Mouse (Mus musculus) brain, embryonic 18.5 days (tissue): ENCODE data around the gene Hspa1l.
"Not testable (repeated sequence)": the region's sequence is repeated elsewhere in the genome, so short reads cannot be mapped to it uniquely, and the experiment has no call there.

Experiments used
- DNase-seq: peaks from one replicate; pipeline ENCODE4 v3.0.0-alpha.2; 2012; ENCODE audit warnings: low read depth, low spot score

Gene Hspa1l

DNA sequence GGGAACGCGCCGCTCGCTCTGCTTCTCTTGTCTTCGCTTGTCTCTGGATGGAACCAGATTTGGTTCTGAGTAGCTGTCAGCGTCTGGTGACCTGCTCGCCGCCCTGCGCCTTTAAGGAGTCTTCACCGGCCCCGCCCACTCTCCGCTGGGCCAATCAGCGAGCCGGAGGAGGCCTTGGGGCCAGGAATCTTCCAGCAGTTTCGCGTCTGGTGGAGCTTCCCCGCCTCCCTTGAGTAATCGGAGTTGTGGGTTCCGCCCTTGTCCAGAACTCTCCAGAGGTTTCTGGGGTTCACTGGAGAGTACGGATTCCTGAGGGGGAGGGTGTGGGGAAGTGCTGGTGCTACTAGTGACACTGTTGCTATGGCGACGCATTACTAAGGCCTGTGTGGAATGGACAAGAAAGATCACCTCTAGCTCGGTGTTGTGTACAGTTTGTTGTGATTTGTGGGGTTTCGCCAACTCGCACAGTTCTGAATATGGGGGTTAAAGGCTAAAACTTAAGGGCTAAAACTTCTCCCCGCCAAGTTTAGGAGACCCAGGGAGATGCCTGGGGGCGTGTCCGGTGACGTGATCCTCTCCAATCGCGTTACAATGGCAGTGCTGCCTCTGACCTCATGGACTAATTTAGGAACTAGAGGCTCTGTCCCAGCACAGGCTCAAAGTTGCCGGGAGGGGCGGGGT lies at the start of gene Hspa1l, which contains the start of gene Hspa1a:
TSS of gene Hspa1l (plus strand) at position 635 of the 681 bp plus-strand sequence.
TSS of gene Hspa1a (minus strand) at position 88 of the 681 bp plus-strand sequence.
- DNase-seq, result not testable (repeated sequence)

DNA sequence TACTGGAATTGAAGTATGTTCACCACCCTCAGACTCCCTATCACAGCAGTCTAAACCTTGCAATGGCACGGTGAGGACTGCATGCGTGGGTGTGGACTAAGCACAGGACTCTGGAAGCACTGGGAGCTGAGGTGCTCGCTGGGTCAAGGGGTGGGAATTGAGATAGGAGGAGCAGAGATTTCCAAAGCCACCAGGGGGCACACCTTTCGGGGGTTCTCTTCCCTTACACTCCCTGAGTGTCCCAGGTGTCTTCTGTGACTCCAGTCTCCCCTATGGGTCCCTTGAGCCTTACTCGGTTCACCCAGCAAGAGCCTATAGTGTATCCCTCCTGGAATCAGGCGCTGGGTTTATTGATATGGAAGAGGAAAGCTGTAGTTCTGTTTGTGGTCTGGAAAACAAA lies 49.6 kb upstream of the Hspa1l start:
- DNase-seq, result no peak

DNA sequence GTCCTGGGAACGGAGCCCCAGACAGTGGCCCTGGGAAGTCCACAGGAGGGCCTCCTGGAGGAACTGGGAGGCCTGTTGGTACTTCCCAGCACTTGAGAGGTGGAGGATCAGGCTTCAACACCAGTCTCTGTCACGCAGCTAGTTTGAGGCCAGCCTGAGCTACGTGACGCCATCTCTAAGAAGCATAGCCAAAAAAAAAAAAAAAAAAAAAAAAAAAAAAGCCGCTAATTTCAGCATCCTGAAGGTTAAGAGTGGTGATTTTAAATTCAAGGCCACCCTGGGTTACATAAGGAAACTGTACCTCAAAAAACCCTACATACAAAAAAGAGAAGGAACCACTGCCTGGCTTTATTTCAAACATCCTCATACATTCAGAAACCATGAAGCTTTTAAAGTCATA lies 48.2 kb upstream of the Hspa1l start:
- DNase-seq, result no peak

DNA sequence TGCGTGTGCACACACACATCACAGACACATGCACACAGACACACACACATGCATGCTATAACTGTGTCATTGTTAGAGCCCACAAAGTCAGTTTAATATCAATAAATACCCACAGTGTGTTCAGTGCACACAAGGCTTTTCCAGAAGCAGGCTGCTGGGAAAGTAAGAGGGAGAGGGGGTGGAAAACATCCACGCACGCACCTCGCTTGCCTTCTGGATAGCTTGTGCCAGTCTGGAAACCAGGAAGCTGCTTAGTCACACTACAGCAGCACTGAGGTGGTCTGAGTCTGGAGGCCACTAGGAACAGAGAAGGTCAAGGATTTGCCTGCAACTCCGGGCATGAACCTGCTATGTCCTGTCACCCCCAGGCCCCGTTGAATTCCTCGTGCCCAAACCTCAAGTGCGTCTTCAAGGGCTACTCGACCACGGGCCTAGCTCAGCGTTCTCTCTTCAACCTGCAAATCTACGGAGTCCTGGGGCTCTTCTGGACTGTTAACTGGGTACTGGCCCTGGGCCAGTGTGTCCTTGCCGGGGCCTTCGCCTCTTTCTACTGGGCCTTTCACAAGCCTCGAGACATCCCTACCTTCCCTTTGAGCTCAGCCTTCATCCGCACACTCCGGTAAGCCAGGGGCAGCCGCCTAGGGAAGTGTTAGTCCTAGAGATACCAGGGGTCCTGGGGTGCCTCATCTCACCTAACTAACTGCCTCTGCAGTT lies 45.0 kb upstream of the Hspa1l start:
- no peak for DNase-seq

DNA sequence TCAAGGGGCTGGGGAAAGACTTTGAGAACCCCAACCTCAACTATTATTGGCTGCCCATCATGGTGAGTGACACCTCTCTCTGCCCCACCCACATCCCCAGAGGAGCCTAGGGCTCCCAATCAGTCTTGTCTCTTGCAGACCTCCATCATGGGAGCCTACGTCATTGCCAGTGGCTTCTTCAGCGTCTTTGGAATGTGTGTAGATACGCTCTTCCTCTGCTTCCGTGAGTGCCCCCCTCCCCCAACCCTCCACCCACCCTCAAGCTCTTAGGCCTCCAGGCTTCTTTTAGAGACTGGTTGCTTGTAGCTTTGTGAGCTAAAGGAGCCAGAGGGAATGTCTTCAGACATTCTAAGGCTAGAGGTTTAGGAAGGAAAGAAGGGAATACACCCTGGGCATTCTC lies 43.7 kb upstream of the Hspa1l start:
- no peak for DNase-seq

DNA sequence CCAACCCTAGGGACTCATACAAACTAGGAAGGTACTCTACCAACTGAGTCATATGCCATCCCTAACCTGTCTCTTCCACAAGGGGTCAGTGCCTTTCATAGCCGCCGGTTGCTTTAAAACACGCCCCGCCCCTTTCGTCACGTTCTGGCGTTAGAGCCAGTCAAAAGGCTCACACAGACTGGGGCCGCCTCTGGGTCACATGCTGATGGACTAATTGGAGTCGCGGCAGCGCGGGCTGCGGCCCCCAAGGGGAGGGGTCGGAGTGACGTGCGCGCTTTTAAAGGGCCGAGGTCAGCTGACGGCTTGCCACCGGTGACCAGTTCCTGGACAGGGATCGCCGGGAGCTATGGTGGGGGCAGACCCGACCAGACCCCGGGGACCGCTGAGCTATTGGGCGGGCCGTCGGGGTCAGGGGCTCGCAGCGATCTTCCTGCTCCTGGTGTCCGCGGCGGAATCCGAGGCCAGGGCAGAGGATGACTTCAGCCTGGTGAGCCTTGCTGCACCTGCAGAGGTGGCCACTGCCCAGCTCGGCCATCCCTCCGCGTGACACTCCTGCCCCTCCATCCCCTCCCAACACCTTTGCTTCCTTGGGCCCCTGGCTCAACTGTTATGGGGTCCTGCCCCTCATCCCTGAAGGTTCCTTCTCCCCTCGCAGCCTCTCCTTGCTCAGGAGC lies 41.3 kb upstream of the Hspa1l start, which contains the start of gene Neu1:
TSS of gene Neu1 (plus strand) at position 193 of the 674 bp plus-strand sequence.
- peak; percentile 96 for DNase-seq

DNA sequence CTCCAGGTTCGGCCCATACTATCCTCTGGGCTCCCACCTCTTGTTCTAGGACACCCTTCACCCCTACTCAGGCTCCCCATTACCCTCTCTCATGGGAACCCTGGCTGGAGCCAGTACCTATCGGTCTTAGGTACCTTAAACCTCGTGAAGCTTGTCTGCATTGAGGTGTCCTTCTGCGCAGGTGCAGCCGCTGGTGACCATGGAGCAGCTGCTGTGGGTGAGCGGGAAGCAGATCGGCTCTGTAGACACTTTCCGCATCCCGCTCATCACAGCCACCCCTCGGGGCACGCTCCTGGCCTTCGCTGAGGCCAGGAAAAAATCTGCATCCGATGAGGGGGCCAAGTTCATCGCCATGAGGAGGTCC lies 40.8 kb upstream of the Hspa1l start:
- no peak for DNase-seq

DNA sequence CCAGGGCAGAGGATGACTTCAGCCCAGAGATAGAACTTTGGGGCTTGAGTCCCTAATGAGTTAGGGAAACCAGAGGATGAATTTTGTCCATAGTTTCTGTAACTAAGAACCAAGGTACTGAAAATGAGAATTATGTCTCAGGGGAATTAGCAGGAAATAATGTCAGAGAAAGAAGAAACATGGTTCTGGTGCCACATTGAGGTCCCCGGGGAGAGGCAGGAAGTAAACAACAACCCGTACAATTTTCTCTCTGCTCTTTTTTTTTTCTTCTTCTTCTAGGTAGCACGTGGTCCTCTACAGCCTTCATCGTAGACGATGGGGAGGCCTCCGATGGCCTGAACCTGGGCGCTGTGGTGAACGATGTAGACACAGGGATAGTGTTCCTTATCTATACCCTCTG lies 40.2 kb upstream of the Hspa1l start:
- no peak for DNase-seq

DNA sequence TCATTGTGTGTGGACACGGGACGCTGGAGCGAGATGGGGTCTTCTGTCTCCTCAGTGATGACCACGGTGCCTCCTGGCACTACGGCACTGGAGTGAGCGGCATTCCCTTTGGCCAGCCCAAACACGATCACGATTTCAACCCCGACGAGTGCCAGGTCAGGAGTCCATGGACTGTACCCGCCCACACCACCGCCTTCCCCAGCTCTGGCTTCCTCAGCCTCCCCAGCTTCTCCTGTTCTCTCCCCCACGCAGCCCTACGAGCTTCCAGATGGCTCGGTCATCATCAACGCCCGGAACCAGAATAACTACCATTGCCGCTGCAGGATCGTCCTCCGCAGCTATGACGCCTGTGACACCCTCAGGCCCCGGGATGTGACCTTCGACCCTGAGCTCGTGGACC lies 38.5 kb upstream of the Hspa1l start:
- DNase-seq, result no peak

DNA sequence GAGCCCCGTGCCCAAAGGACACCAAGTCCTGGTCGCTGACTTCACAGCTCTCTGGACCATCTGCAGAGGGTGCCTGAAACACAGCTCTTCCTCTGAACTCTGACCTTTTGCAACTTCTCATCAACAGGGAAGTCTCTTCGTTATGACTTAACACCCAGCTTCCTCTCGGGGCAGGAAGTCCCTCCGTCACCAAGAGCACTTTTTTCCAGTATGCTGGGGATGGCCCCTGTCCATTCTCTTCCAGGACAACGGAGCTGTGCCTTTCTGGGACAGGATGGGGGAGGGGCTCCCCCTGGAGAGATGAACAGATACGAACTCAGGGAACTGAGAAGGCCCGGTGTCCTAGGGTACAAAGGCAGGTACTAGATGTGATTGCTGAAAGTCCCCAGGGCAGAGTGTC lies 37.7 kb upstream of the Hspa1l start:
- no peak for DNase-seq

DNA sequence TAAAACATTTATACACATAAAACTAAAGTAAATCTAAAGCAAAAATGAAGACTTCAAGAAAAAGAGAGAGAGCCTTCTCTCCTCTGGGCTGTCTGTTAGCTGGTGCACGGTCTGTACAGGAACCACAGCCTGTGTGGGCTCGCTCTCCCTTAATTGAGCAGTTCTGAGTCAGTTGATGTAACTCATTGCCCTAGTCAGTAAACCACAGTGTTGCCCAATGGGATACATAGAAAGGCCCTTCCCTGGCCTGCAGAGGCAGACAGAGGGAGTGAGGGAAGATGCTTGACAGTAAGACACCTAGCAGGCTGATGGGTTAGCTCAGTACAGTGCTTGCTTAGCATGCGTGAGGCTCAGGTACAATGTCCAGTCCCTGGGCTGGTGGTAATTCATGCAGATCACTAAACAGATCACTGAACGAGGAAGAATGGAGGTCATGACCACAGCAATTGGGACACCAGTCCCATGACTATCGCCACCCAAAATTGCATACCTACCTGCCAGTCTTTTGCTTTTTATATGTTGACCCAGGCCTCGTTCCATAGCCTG lies 34.5 kb upstream of the Hspa1l start:
- DNase-seq, result no peak

DNA sequence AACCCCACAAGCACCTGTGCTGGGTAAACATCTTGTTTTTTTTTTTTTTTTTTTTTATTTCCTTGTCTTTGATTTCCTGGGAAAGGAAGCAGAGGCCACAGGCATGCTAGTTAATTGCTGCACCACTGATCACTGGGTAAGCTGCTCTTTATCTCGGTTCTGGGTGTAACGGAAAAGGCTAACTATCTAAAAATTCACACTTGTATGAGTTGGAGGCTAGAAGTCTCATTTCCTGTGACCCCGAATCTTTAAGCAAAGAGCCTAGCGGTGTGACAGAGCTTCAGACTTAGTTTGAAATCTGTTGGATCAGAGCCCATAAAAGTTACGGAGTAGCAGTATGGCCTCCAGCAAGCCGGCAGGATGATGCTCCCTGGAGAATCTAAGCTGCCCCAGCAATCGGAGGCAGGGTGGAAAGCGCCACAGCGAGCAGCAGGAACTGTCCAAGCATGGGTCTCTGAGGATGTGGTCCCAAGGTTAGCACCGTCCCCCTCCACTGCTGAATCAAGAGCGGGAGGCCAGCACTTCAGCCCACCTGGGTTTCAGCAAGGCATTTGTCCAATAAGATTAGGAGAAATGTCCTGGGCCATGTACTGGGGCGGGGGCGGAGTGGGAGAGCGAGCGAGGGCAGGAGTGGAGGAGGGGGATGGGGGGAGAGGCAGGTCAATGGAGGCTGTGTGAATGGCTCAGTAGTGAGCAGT lies 31.0 kb upstream of the Hspa1l start:
- no peak for DNase-seq

DNA sequence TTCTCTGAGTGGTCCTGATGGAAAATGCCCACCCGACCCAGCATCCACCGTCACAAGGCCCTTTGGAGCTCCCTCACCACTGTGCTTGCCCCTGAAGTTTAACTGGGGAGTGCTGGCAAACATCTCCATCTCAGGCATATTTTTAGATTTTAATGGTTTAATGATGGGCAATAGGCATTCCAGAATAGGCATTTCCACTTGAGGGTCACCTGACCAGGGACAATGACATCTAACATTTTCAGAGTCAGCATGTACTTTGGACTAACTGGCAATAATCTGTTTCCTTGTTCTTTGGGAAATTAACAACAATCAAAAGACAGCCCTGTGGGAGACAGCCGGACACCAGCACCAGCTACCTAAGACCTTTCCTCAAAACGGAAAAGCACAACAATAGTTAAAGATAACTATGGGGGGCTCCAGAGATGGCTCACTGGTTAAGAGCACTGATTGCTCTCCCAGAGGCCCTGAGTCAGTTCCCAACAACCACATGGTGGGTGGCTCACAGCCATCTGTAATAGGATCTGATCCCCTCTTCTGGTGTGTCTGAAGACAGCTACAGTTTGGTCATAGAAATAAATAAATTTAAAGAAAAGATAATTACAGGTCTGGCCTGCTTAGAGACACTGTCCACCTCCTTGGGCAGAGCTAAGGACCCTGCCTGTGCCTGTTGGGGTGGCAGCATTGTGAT lies 29.2 kb upstream of the Hspa1l start:
- DNase-seq, result no peak

DNA sequence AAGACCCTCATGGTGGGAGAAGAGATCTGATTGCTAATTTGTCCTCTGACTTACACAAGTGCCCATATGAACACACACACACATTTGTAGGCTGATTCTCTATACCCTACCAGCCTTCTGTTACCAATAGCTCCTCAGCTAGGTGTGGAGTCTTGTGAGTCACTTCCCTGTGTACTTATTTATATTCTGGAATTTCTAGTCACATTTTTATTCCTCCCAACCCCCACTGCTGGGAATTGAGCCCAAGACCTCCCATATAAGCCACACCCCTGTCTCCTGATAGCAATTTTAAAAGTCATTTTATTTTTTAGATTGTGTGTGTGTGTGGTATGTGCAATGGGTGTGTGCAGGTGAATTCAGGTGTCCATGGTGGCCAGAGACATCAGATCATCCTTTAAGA lies 28.1 kb upstream of the Hspa1l start:
- no peak for DNase-seq

DNA sequence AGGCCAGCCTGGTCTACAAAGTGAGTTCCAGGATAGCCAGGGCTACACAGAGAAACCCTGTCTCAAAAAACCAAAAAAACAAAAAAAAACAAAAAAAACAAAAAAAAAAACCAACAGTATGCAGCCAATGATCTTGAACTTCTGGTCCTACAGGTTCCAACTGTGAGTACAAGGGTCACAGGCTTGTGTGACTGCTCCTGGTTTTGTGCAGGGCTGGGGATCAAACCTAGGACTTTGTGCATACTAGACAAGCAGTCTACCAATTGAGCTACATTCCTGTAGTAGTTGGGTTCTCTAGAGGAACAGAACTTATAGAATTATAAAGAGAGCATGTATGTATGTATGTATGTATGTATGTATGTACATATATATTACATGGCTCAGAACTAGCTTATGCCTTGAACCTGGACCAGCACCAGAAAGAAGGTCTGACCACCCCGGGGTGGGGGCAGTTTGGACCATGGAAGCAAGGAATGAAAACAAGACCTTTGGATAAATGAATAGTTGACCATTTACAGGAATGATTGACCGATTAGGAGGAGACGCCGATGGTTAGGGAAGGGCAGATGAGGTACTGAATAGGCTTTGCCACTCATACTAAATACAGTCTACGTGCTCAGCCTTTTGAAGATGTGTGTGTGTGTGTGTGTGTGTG lies 25.9 kb upstream of the Hspa1l start:
- DNase-seq, result no peak

DNA sequence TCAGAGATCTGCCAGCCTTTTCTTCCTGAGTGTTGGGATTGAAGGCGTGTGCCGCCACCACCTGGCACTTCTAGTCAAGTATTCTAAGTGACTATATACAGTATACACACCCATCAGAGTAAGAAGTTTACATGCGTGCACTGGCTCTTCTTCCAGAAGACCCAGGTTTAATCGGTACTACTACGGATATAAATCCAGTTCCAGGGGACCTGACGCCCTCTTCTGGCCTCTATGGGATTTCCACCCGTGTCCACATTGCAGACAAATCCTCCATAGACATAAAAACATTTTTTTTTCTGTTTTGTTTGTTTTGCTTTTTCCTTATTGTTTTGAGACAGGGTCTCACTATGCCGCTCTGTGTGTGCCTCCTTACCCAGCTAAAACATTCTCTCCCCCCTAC lies 24.9 kb upstream of the Hspa1l start:
- DNase-seq, result no peak

DNA sequence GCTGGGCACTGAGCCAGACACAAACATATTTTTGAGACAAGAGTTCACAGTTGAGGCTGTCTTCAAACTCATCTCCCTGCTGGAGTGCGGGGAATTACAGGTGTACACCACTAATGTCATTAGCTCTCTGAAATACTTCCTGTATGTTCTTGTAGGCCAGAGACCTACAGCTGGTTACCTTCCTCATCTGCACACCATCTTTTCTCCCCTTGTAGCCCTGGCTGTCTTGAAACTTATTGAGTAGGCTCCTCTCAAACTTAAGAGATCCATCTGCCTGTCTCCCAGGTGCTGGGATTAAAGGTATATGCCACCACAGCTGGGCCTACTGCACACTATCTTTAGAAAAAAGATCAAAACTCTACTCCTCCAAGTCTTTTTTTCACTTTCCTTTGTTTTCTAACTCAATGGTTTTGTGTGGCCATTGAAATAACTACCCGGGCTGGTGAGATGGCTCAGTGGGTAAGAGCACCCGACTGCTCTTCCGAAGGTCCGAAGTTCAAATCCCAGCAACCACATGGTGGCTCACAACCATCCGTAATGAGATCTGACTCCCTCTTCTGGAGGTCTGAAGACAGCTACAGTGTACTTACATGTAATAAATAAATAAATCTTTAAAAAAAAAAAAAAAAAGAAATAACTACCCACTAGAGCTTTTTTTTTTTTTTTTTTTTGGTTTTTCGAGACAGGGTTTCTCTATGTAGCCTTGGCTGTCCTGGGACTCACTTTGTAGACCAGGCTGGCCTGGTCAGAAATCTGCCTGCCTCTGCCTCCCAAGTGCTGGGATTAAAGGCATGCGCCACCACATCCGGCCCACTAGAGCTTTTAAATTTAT lies 23.6 kb upstream of the Hspa1l start:
- DNase-seq, result not testable (repeated sequence)

DNA sequence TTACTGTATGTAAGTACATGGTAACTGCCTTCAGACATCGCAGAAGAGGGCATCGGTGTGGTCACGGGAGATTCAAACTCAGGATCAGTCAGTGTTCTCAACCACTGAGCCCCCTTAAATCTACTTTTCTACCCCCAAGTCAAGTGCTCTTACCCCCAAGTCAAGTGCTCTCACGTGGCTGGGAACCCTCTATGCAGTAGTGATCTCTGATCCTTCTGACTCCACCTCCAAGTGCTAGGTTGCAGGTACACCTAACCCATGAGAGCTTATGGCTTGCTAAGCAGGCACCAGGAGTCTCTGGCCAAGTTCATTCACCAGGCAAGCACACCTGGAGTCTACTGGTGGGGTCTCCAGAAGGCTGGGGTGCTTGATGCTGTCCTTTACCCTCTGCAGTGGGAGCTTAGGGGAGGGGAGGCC lies 22.9 kb upstream of the Hspa1l start:
- DNase-seq, result no peak

DNA sequence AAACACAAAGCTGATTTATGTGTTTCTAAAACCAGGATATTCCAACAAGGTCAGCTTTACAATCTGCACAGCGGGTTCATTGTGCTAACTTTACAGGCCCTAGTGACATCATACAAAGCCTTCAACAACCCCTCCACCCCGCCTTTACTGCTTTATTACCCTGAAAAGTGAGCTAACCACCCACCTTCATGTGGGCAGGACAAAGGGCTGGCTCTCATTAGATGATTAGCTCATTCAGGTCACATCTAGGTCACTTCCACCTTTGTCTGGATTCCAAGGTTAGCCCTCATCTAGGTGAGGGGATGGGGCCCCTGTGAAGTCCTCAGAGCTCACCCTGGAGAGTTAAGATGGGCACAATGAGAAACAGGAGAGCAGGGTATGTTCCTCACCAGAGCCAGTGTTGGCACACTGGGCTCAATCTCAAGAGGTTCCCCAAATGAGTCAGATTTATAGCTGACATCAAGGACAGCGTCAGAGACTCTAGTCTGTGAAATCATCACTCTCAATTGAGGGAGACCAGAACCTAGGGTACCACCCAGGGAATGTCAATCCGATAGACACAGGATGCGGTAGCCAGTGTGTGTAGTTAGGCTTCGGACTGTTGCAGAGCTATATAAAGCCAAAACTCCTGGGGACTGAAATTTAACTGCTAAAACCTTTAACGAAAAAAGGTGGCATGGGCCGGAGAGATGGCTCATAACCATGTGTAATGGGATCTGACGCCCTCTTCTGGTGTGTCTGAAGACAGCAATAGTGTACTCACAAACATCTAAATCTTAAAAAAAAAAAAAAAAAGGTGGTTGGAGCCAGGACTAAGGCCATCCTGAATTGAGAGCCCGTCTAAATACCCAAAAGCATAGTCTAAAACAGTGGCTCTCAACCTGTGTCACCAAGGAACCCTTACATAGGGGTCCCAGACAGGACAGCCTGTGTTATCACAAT lies 21.7 kb upstream of the Hspa1l start:
- no peak for DNase-seq
